Mouse (Mus musculus) cerebellum, postnatal 4 days (tissue): ENCODE results near the gene Lkaaear1.
A peak's percentile ranks its signal among the peaks of the same experiment; 100 is the strongest.

Experiments used
- DNase-seq, 2 experiments: peaks; one replicate each; pipeline ENCODE4 v3.0.0; 2022; ENCODE audit warnings: low spot score in 2 of 2, mixed read lengths in 1 of 2

Lkaaear1 gene

GRCm38 (mm10) chr2:181656734-181657133, 41.5 kb downstream of the Lkaaear1 start, which contains the start of gene Gm29797:
Gm29797 (plus strand) TSS chr2:181657034.
- DNase-seq: no peak

- DNase-seq: no peak
Observed at GRCm38 (mm10) chr2:181653523-181653922, 44.7 kb downstream of the Lkaaear1 start.

- no peak for DNase-seq
Observed at GRCm38 (mm10) chr2:181653065-181653464, 45.2 kb downstream of the Lkaaear1 start.

DNA sequence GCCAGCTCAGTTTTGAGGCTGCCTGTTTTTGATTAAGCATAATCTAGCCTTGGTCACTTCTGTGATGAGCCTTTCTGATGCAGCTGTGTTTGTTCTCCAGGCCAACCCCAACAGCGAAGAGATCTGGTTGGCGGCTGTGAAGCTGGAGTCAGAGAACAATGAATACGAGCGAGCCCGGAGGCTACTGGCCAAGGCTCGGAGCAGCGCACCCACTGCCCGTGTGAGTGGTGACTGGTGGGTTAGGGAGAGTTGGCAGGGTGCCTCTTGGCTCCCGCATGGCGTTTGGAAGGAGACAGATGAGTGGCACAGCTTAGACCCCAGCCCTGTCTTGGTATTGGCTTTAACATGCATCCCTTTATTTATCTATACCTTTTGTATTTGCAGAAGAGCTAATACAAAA, 49.3 kb downstream of the Lkaaear1 start:
- peak in 1 of 2 experiments; percentile 37 for DNase-seq
